ENCODE assay signal across 25 mouse cellular contexts in genomic region chr8:54511791-54512190, GRCm38 (mm10). TPM values are rescaled to one million over a fixed set of nuclear protein-coding genes. Genes with fewer than 3 reads are reported as not detected.
DNase-seq lines count a peak whose midpoint lies in the region; ATAC-seq and TF ChIP-seq lines count a peak whose summit lies in the region.
"Had no signal": no experiment of that assay in that cellular context is flagged by ENCODE, and none has a peak within 500 bp of the region (broad histone marks: within the 10 kb centered on the region; RNA-seq: fewer than 3 reads in every experiment).

No protein-coding gene starts in this region.

- peak; percentile 86 for ATAC-seq in liver, embryonic 11.5 days (replicated peaks; ENCODE audit: low FRiP score)
- peak; percentile 67 for ATAC-seq in liver, embryonic 16.5 days (ENCODE audit: low read depth)
- ATAC-seq: forebrain, embryonic 16.5 days; inflammation-experienced regulatory T-cells, adult 6 months; midbrain, embryonic 13.5 days; Patski had no signal

- H3K4me1 ChIP-seq in liver, embryonic 11.5 days (replicated peaks; ENCODE audit: control insufficient read depth, insufficient read depth, low read length), result 0 out of 2 replicates have a peak, but pooled peaks cover 4% of the 10 kb centered on the region
- peaks cover 8% of the 10 kb centered on the region for H3K4me1 ChIP-seq in liver, embryonic 16.5 days (ENCODE audit: control insufficient read depth, low read depth, low read length)

- no peak overlapping the region for H3K4me3 ChIP-seq in liver, embryonic 11.5 days (ENCODE audit: low read depth, low read length)
- no peak overlapping the region for H3K4me3 ChIP-seq in liver, embryonic 16.5 days (ENCODE audit: low read depth, low read length)
- H3K4me3 ChIP-seq in left cerebral cortex, adult 2 months, result no peak overlapping the region
- H3K4me3 ChIP-seq: embryonic facial prominence, embryonic 13.5 days; gastrocnemius, adult 2 months; hindbrain, embryonic 10.5 days; hindbrain, embryonic 15.5 days; midbrain, embryonic 13.5 days had no signal

- no peaks in the 10 kb centered on the region for H3K36me3 ChIP-seq in liver, embryonic 11.5 days (ENCODE audit: control insufficient read depth, insufficient read depth, low read length)
- H3K36me3 ChIP-seq in liver, embryonic 16.5 days (ENCODE audit: control insufficient read depth, insufficient read depth), result no peaks in the 10 kb centered on the region
- H3K36me3 ChIP-seq: hindbrain, embryonic 10.5 days; hindbrain, embryonic 15.5 days; midbrain, embryonic 13.5 days had no signal

- H3K4me2 ChIP-seq in liver, embryonic 11.5 days, result peak overlapping the region; percentile 18
- H3K4me2 ChIP-seq in liver, embryonic 16.5 days (ENCODE audit: low read depth, low read length), result no peak overlapping the region; the same call in 1 of the 2 replicates
- H3K4me2 ChIP-seq: embryonic facial prominence, embryonic 13.5 days; hindbrain, embryonic 15.5 days; lung, embryonic 14.5 days; midbrain, embryonic 13.5 days had no signal

- peak; percentile 25 for DNase-seq in c-Kit-positive CD71-positive TER-119-positive erythroid progenitor cells, embryonic 14.5 days (ENCODE audit: low spot score)
- no peak for DNase-seq in liver, embryonic 11.5 days (ENCODE audit: low spot score)
- DNase-seq in gastrocnemius, postnatal 25 days, result no peak
- no peak for DNase-seq in left cerebral cortex, adult 2 months (ENCODE audit: extremely low spot score in 1 of 2, low spot score in 2 of 2)
- DNase-seq in cerebellum, adult 8-10 months, result no peak
- DNase-seq: adrenal gland, postnatal 25 days; cerebellum, adult 18-20 months; cerebellum, postnatal 14 days; gastrocnemius, adult 2 months; heart, postnatal 14 days; kidney, adult 11 months; kidney, postnatal 25 days; left cerebral cortex, postnatal 4 days; lung, embryonic 14.5 days; lung, postnatal 14 days had no signal

- peak overlapping the region; percentile 73 for H3K27ac ChIP-seq in liver, embryonic 11.5 days (ENCODE audit: low read depth, low read length)
- H3K27ac ChIP-seq in liver, embryonic 16.5 days (ENCODE audit: low read length), result no peak overlapping the region
- H3K27ac ChIP-seq in left cerebral cortex, adult 2 months, result no peak overlapping the region
- H3K27ac ChIP-seq: embryonic facial prominence, embryonic 13.5 days; gastrocnemius, adult 2 months; hindbrain, embryonic 10.5 days; hindbrain, embryonic 15.5 days; midbrain, embryonic 13.5 days had no signal

- 32% methylated on average over 3 of the region's 3 CpGs for WGBS in liver, embryonic 11.5 days
- WGBS in liver, embryonic 16.5 days (ENCODE audit: insufficient replicate concordance), result 15% methylated on average over 3 of the region's 3 CpGs

- no peak for TF ChIP-seq CTCF in left cerebral cortex, adult 2 months (IDR thresholded peaks at IDR 0.05)

- no peaks in the 10 kb centered on the region for H3K27me3 ChIP-seq in liver, embryonic 11.5 days (replicated peaks; ENCODE audit: control insufficient read depth, insufficient read depth, low read length)
- H3K27me3 ChIP-seq in liver, embryonic 16.5 days (ENCODE audit: control insufficient read depth, insufficient read depth, low read depth, low read length), result no peaks in the 10 kb centered on the region
- H3K27me3 ChIP-seq: CH12.LX; embryonic facial prominence, embryonic 13.5 days; hindbrain, embryonic 15.5 days; midbrain, embryonic 13.5 days; Patski had no signal

- intact Hi-C loops in left cerebral cortex, adult 2 months (cut with DNase I), result no loop called here

- no peaks in the 10 kb centered on the region for H3K9me3 ChIP-seq in liver, embryonic 11.5 days (ENCODE audit: control insufficient read depth, low read length)
- no peaks in the 10 kb centered on the region for H3K9me3 ChIP-seq in liver, embryonic 16.5 days (replicated peaks; ENCODE audit: control insufficient read depth, low read length)
- H3K9me3 ChIP-seq: embryonic facial prominence, embryonic 13.5 days; hindbrain, embryonic 10.5 days; hindbrain, embryonic 15.5 days; midbrain, embryonic 13.5 days had no signal

- H3K9ac ChIP-seq in liver, embryonic 11.5 days (ENCODE audit: low read depth, low read length), result no peak overlapping the region
- H3K9ac ChIP-seq in liver, embryonic 16.5 days (ENCODE audit: low read depth, low read length), result no peak overlapping the region
- H3K9ac ChIP-seq: embryonic facial prominence, embryonic 13.5 days; hindbrain, embryonic 15.5 days; lung, embryonic 14.5 days; midbrain, embryonic 13.5 days had no signal

RNA-seq across cellular contexts. Expression of gene Asb5, which starts 17.6 kb away (rescaled TPM):
- 2.7 and 6.2 TPM in 2 replicates for polyA plus RNA-seq in liver, embryonic 11.5 days (2014; fragmentation: Nextera tagmentation; extraction: Ambion mirVana)
- polyA plus RNA-seq in liver, embryonic 16.5 days (2015; fragmentation: Nextera tagmentation; extraction: Ambion mirVana), result 1.1 TPM in 2 replicates
- total RNA-seq in gastrocnemius, postnatal 25 days (2021), result 100 to 1,000 TPM; 122 to 163 TPM
- total RNA-seq in left cerebral cortex, adult 2 months (2021), result 1 to 10 TPM; 1.9 to 2.0 TPM
- total RNA-seq: CH12.LX; monocyte, adult 5-6 weeks had no signal
- polyA plus RNA-seq: inflammation-experienced regulatory T-cells, adult 6 months had no signal

RNA-seq across cellular contexts. Expression of gene Spcs3, which starts 18.0 kb away (rescaled TPM):
- polyA plus RNA-seq in liver, embryonic 11.5 days (2014; fragmentation: Nextera tagmentation; extraction: Ambion mirVana), result 122 and 144 TPM in 2 replicates
- polyA plus RNA-seq in liver, embryonic 16.5 days (2015; fragmentation: Nextera tagmentation; extraction: Ambion mirVana), result 54.9 and 61.7 TPM in 2 replicates
- total RNA-seq in gastrocnemius, postnatal 25 days (2021), result 10 to 100 TPM; 20.4 to 21.4 TPM
- 10 to 100 TPM; 65.5 to 70.2 TPM for total RNA-seq in left cerebral cortex, adult 2 months (2021)

Comparison
In these comparisons a context has a peak if more than half of its experiments do, and no peak if none do; other contexts are left out.
1. RNA of gene Asb5, which starts 17.6 kb away (total RNA-seq): 122 to 163 TPM in gastrocnemius, postnatal 25 days; 1.9 to 2.0 TPM in left cerebral cortex, adult 2 months; every median in the first group is over 10 times any median in the second.